Comparison of ENCODE assay signal across 11 mouse cellular contexts in genomic region chr8:87349781-87350181, GRCm38 (mm10).
A peak's percentile ranks its signal among the peaks of the same experiment; 100 is the strongest.
DNase-seq lines count a peak whose midpoint lies in the region; ATAC-seq and TF ChIP-seq lines count a peak whose summit lies in the region.
"Had no signal": no experiment of that assay in that cellular context is flagged by ENCODE, and none has a peak within 500 bp of the region (broad histone marks: within the 10 kb centered on the region; RNA-seq: fewer than 3 reads in every experiment).

No protein-coding gene starts in this region.

- H3K4me2 ChIP-seq in forebrain, postnatal 0 days (ENCODE audit: low read depth) = no peak overlapping the region
- H3K4me2 ChIP-seq in lung, embryonic 14.5 days = no peak overlapping the region
- H3K4me2 ChIP-seq in myocyte (ENCODE audit: low read depth) = no peak overlapping the region
- H3K4me2 ChIP-seq: heart, embryonic 13.5 days had no signal

- H3ac ChIP-seq in myocyte (ENCODE audit: control insufficient read depth, insufficient read length) = no peak overlapping the region

- no peak for TF ChIP-seq CTCF in forebrain, postnatal 0 days (IDR thresholded peaks at IDR 0.05; ENCODE audit: low read depth)
- TF ChIP-seq CTCF in lung, embryonic 14.5 days (IDR thresholded peaks at IDR 0.05; ENCODE audit: low read depth) = no peak

- TF ChIP-seq POLR2A in myocyte (IDR thresholded peaks at IDR 0.05; ENCODE audit: insufficient read length, low read depth) = no peak

- no peak for DNase-seq in forebrain, postnatal 0 days
- DNase-seq in forebrain, embryonic 10.5 days (ENCODE audit: extremely low spot score, low spot score) = no peak
- DNase-seq in lung, embryonic 14.5 days = peak; percentile 69
- DNase-seq in lung, postnatal 14 days = no peak
- DNase-seq in cerebellum, postnatal 14 days = peak; percentile 36 to 71
- no peak for DNase-seq in urinary bladder, postnatal 36 days (ENCODE audit: low spot score in 2 of 2)
- DNase-seq in thymus, postnatal 4 days = no peak
- DNase-seq: lung, postnatal 4 days had no signal

- peak; percentile 55 for ATAC-seq in forebrain, postnatal 0 days
- peak; percentile 14; the same call in 1 of the 2 replicates for ATAC-seq in lung, embryonic 14.5 days (ENCODE audit: insufficient read depth)

- no peaks in the 10 kb centered on the region for H3K36me3 ChIP-seq in forebrain, postnatal 0 days (ENCODE audit: insufficient read depth)
- H3K36me3 ChIP-seq in forebrain, embryonic 10.5 days (replicated peaks) = no peaks in the 10 kb centered on the region
- H3K36me3 ChIP-seq in lung, embryonic 14.5 days (ENCODE audit: insufficient read depth) = no peaks in the 10 kb centered on the region
- no peaks in the 10 kb centered on the region for H3K36me3 ChIP-seq in myocyte (ENCODE audit: control insufficient read depth, insufficient read depth)
- H3K36me3 ChIP-seq: heart, embryonic 13.5 days had no signal

- H3K79me2 ChIP-seq in myocyte (ENCODE audit: control insufficient read depth, insufficient read depth) = no peaks in the 10 kb centered on the region

- no peak overlapping the region for H3K9ac ChIP-seq in forebrain, postnatal 0 days
- no peak overlapping the region for H3K9ac ChIP-seq in lung, embryonic 14.5 days
- H3K9ac ChIP-seq: heart, embryonic 13.5 days had no signal

- no peaks in the 10 kb centered on the region for H3K9me3 ChIP-seq in forebrain, postnatal 0 days (ENCODE audit: low read length)
- no peaks in the 10 kb centered on the region for H3K9me3 ChIP-seq in forebrain, embryonic 10.5 days
- H3K9me3 ChIP-seq in lung, embryonic 14.5 days (ENCODE audit: low read depth, low read length) = no peaks in the 10 kb centered on the region
- H3K9me3 ChIP-seq: heart, embryonic 13.5 days had no signal

- no peaks in the 10 kb centered on the region for H3K27me3 ChIP-seq in forebrain, postnatal 0 days (ENCODE audit: insufficient read depth, low read length)
- H3K27me3 ChIP-seq in forebrain, embryonic 10.5 days (ENCODE audit: poor library complexity, severe bottlenecking) = no peaks in the 10 kb centered on the region
- no peaks in the 10 kb centered on the region for H3K27me3 ChIP-seq in lung, embryonic 14.5 days (ENCODE audit: insufficient read depth, low read length)
- H3K27me3 ChIP-seq in myocyte (ENCODE audit: control insufficient read depth, insufficient read depth, insufficient read length) = no peaks in the 10 kb centered on the region
- H3K27me3 ChIP-seq: heart, embryonic 13.5 days had no signal

- 37% methylated on average over 4 of the region's 4 CpGs for WGBS in forebrain, postnatal 0 days
- 69% methylated on average over 4 of the region's 4 CpGs for WGBS in forebrain, embryonic 10.5 days
- 46% methylated on average over 4 of the region's 4 CpGs for WGBS in lung, embryonic 14.5 days

- no peak overlapping the region for H3K27ac ChIP-seq in forebrain, postnatal 0 days (ENCODE audit: low read depth, low read length)
- no peak overlapping the region for H3K27ac ChIP-seq in forebrain, embryonic 10.5 days
- no peak overlapping the region for H3K27ac ChIP-seq in lung, embryonic 14.5 days (ENCODE audit: low read depth)
- H3K27ac ChIP-seq: heart, embryonic 13.5 days had no signal

- no peaks in the 10 kb centered on the region for H3K4me1 ChIP-seq in forebrain, postnatal 0 days (ENCODE audit: insufficient read depth)
- H3K4me1 ChIP-seq in forebrain, embryonic 10.5 days = no peaks in the 10 kb centered on the region
- no peaks in the 10 kb centered on the region for H3K4me1 ChIP-seq in lung, embryonic 14.5 days (ENCODE audit: insufficient read depth)
- H3K4me1 ChIP-seq: heart, embryonic 13.5 days had no signal

- no peak overlapping the region for H3K4me3 ChIP-seq in forebrain, postnatal 0 days (ENCODE audit: low read depth, low read length)
- no peak overlapping the region for H3K4me3 ChIP-seq in forebrain, embryonic 10.5 days
- H3K4me3 ChIP-seq in lung, embryonic 14.5 days (ENCODE audit: low read depth, low read length) = no peak overlapping the region
- H3K4me3 ChIP-seq in myocyte = no peak overlapping the region
- H3K4me3 ChIP-seq: erythroblast, embryonic 14.5 days; heart, embryonic 13.5 days had no signal

TF ChIP-seq in myocyte, 11 proteins besides CTCF, POLR2A, EP300 and RAD21:
- TF ChIP-seq MYOG (IDR thresholded peaks at IDR 0.05; ENCODE audit: control insufficient read depth in 1 of 3, insufficient read depth in 1 of 3, insufficient read length in 2 of 3, low read depth in 2 of 3) (no peak), REST (IDR thresholded peaks at IDR 0.05; ENCODE audit: insufficient read depth, insufficient read length) (peak; percentile 77)

Comparison
In these comparisons a context has a peak if more than half of its experiments do, and no peak if none do; other contexts are left out.
1. DNase-seq: peak in lung, embryonic 14.5 days (single experiment) and cerebellum, postnatal 14 days (2 of 2); none in forebrain, postnatal 0 days (single experiment), forebrain, embryonic 10.5 days (single experiment), lung, postnatal 14 days (single experiment), urinary bladder, postnatal 36 days (0 of 2) and thymus, postnatal 4 days (single experiment).